Mouse (Mus musculus): Measurements from ENCODE around the gene Dact2. TPM values are rescaled to one million over a fixed set of nuclear protein-coding genes. Genes with fewer than 3 reads are reported as not detected.

Gene Dact2
- polyA plus RNA-seq, 1 experiment from 2014 or later: 3.3 TPM

GRCm38 (mm10) chr17:14202291-14203030, 1.6 kb downstream of the Dact2 start:
- peaks cover 46% of the 10 kb centered on the region for H3K27me3 ChIP-seq (ENCODE audit: control insufficient read depth, insufficient read depth, low read depth, low read length)
- no peak overlapping the region for H3K27ac ChIP-seq (ENCODE audit: low read length)
- no peak for ATAC-seq (ENCODE audit: low read depth)
- WGBS: 2% methylated on average over 18 of the region's 18 CpGs
- H3K4me2 ChIP-seq (ENCODE audit: low read depth, low read length): peak overlapping the region; percentile 64
- H3K4me3 ChIP-seq (ENCODE audit: low read length): peak overlapping the region; percentile 62
- H3K9me3 ChIP-seq (ENCODE audit: control insufficient read depth, low read length): no peaks in the 10 kb centered on the region
- peaks cover 6% of the 10 kb centered on the region for H3K4me1 ChIP-seq (replicated peaks; ENCODE audit: control insufficient read depth, insufficient read depth, low read length)
- no peaks in the 10 kb centered on the region for H3K36me3 ChIP-seq (ENCODE audit: control insufficient read depth, insufficient read depth, low read length)
- peak overlapping the region; percentile 72 for H3K9ac ChIP-seq (ENCODE audit: low read length)

DNA sequence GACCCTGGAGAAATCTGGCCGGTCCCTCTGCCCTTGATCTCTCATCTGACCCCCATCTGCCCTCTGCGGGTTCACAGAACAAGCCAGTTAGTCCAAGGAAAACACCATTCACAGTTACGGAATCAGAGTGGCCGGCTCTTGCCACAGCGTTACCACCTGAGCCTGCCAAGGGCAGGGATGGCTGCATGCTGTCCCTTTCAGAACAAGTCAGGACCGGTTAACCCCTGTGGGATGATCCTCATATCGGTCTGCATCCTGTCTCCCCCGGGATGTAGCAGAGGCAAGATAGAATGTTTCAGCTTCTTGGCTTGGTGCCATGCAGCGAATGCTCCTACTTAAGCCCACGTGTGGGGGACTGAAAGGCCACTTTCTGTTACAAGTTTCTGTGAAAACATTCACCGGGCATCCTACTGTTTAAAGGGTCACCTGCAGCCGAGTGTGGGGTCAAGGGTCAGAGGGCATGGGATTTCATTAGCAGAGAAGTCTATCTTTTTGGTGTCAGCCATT, 2.8 kb downstream of the Dact2 start:
- Histone ChIP-seq H3K4me2 (ENCODE audit: low read depth, low read length) (peak overlapping the region; percentile 64), H3K4me1 (replicated peaks; ENCODE audit: control insufficient read depth, insufficient read depth, low read length) (peaks cover 6% of the 10 kb centered on the region)
- WGBS: 7% methylated on average over 12 of the region's 12 CpGs

DNA sequence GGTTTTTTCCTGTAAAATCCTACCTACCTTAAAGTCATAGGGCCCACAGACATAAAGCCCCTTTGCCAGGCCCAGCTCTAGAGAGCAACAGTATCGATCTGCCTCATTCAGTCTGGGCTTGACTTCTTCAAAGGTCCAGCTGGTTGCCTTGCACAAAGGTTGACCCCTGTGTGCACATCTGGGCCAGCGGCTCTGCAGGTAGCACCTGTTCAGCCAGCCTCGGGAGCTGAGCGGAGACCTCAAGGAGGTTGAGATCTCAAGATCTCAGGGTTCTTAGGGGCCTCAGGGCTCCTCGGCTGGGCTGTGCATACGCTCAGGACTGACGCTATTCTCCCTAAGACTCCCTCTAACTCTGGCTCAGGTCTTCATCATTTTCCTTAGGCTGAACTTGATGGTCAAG, 3.9 kb downstream of the Dact2 start:
- Histone ChIP-seq H3K27me3 (ENCODE audit: control insufficient read depth, insufficient read depth, low read depth, low read length) (peaks cover 37% of the 10 kb centered on the region), H3K27ac (ENCODE audit: low read length) (no peak overlapping the region), H3K4me1 (replicated peaks; ENCODE audit: control insufficient read depth, insufficient read depth, low read length) (peaks cover 6% of the 10 kb centered on the region), H3K4me2 (ENCODE audit: low read depth, low read length) (no peak overlapping the region), H3K9me3 (ENCODE audit: control insufficient read depth, low read length) (no peaks in the 10 kb centered on the region), H3K36me3 (ENCODE audit: control insufficient read depth, insufficient read depth, low read length) (0 out of 2 replicates have a peak, but pooled peaks cover 3% of the 10 kb centered on the region), H3K9ac (ENCODE audit: low read length) (no peak overlapping the region), H3K4me3 (ENCODE audit: low read length) (no peak overlapping the region)
- 53% methylated on average over 7 of the region's 7 CpGs for WGBS
- no peak for ATAC-seq (ENCODE audit: low read depth)

More for the DNA sequence above, 2.8 kb downstream of the Dact2 start:
- no peak overlapping the region for H3K9ac ChIP-seq (ENCODE audit: low read length)
- H3K9me3 ChIP-seq (ENCODE audit: control insufficient read depth, low read length): no peaks in the 10 kb centered on the region
- peak overlapping the region; percentile 14 for H3K27ac ChIP-seq (ENCODE audit: low read length)
- no peak for ATAC-seq (ENCODE audit: low read depth)
- no peak overlapping the region for H3K4me3 ChIP-seq (ENCODE audit: low read length)
- peaks cover 41% of the 10 kb centered on the region for H3K27me3 ChIP-seq (ENCODE audit: control insufficient read depth, insufficient read depth, low read depth, low read length)
- H3K36me3 ChIP-seq (ENCODE audit: control insufficient read depth, insufficient read depth, low read length): 0 out of 2 replicates have a peak, but pooled peaks cover 3% of the 10 kb centered on the region

DNA sequence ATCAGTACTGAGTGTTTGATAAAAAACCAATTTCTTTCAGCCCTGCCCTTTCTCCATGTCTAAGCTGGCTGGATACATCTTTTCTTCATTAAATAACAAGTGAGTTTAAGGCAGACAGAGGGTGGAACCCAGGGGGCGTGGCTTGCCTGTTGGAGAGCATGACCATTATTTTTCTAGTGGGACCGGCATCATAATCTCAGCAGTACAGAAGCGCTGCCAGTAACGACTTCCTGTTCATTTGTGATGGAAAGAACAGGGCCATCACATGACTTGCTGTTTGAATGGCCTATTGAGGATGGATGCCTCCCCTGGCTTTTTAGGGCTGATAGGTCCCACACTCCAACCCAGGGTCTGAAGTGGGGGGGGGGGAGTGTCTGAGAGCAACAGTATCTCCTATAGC, 4.5 kb downstream of the Dact2 start:
- Histone ChIP-seq H3K4me2 (ENCODE audit: low read depth, low read length) (no peak overlapping the region), H3K27ac (ENCODE audit: low read length) (no peak overlapping the region), H3K4me1 (replicated peaks; ENCODE audit: control insufficient read depth, insufficient read depth, low read length) (peaks cover 6% of the 10 kb centered on the region), H3K36me3 (ENCODE audit: control insufficient read depth, insufficient read depth, low read length) (0 out of 2 replicates have a peak, but pooled peaks cover 3% of the 10 kb centered on the region), H3K9me3 (ENCODE audit: control insufficient read depth, low read length) (no peaks in the 10 kb centered on the region), H3K4me3 (ENCODE audit: low read length) (no peak overlapping the region), H3K9ac (ENCODE audit: low read length) (no peak overlapping the region), H3K27me3 (ENCODE audit: control insufficient read depth, insufficient read depth, low read depth, low read length) (peaks cover 31% of the 10 kb centered on the region)
- ATAC-seq (ENCODE audit: low read depth): no peak
- WGBS: 23% methylated on average over 4 of the region's 4 CpGs

GRCm38 (mm10) chr17:14192924-14193323, 11.2 kb downstream of the Dact2 start:
- H3K27me3 ChIP-seq (ENCODE audit: control insufficient read depth, insufficient read depth, low read depth, low read length): no peaks in the 10 kb centered on the region
- no peak for ATAC-seq (ENCODE audit: low read depth)
- H3K9ac ChIP-seq (ENCODE audit: low read length): no peak overlapping the region
- H3K4me2 ChIP-seq (ENCODE audit: low read depth, low read length): no peak overlapping the region
- H3K27ac ChIP-seq (ENCODE audit: low read length): no peak overlapping the region
- no peaks in the 10 kb centered on the region for H3K4me1 ChIP-seq (replicated peaks; ENCODE audit: control insufficient read depth, insufficient read depth, low read length)
- WGBS: 53% methylated on average over 9 of the region's 9 CpGs
- H3K36me3 ChIP-seq (ENCODE audit: control insufficient read depth, insufficient read depth, low read length): 0 out of 2 replicates have a peak, but pooled peaks cover 3% of the 10 kb centered on the region
- H3K9me3 ChIP-seq (ENCODE audit: control insufficient read depth, low read length): no peaks in the 10 kb centered on the region
- H3K4me3 ChIP-seq (ENCODE audit: low read length): no peak overlapping the region

DNA sequence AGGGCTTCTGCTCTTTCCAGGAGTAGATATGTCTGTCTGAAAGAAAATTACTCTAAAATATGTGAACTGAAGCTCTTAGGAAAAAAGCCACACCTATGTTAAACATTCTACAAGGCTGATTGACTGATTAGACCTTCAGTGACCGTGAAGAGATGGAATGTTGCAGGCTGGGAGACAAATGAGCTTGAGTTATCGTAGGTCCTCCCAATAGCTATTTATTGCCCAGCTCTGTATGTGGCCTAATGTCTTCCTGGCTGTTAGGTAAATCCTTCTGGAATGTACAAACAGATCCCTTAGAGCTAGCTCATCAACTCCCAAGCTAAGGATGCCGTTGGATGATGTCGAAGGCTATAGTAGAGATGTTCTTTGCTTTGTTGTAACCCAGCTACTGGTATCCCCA, 11.7 kb downstream of the Dact2 start:
- no peak overlapping the region for H3K9ac ChIP-seq (ENCODE audit: low read length)
- H3K27ac ChIP-seq (ENCODE audit: low read length): no peak overlapping the region
- ATAC-seq (ENCODE audit: low read depth): no peak
- WGBS: 55% methylated on average over 4 of the region's 4 CpGs
- no peaks in the 10 kb centered on the region for H3K9me3 ChIP-seq (ENCODE audit: control insufficient read depth, low read length)
- H3K4me2 ChIP-seq (ENCODE audit: low read depth, low read length): no peak overlapping the region
- H3K4me1 ChIP-seq (replicated peaks; ENCODE audit: control insufficient read depth, insufficient read depth, low read length): no peaks in the 10 kb centered on the region
- no peaks in the 10 kb centered on the region for H3K27me3 ChIP-seq (ENCODE audit: control insufficient read depth, insufficient read depth, low read depth, low read length)
- no peak overlapping the region for H3K4me3 ChIP-seq (ENCODE audit: low read length)
- H3K36me3 ChIP-seq (ENCODE audit: control insufficient read depth, insufficient read depth, low read length): 0 out of 2 replicates have a peak, but pooled peaks cover 3% of the 10 kb centered on the region

DNA sequence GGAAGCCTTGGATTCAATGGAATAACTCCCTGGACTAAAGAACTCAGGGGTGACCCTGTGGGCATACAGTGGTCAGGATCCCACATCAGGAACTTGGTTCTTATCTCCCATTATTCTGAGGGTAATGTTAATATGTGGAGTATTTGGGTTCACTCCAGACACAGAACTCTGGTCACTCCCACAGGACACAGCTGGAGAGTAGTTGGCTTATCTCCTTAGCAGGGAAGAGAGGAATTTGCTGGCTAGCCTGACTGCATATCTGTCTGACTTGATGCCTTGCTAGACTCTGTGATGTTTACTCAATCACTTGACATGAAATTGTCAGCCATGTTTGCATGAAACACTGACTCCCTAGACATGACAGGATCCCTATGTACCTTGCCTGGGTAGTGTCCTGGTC, 15.6 kb downstream of the Dact2 start:
- Histone ChIP-seq H3K4me3 (ENCODE audit: low read length) (no peak overlapping the region), H3K27ac (ENCODE audit: low read length) (no peak overlapping the region), H3K27me3 (ENCODE audit: control insufficient read depth, insufficient read depth, low read depth, low read length) (no peaks in the 10 kb centered on the region), H3K9me3 (ENCODE audit: control insufficient read depth, low read length) (no peaks in the 10 kb centered on the region), H3K9ac (ENCODE audit: low read length) (no peak overlapping the region), H3K4me2 (ENCODE audit: low read depth, low read length) (no peak overlapping the region), H3K4me1 (replicated peaks; ENCODE audit: control insufficient read depth, insufficient read depth, low read length) (0 out of 2 replicates have a peak, but pooled peaks cover 3% of the 10 kb centered on the region), H3K36me3 (ENCODE audit: control insufficient read depth, insufficient read depth, low read length) (no peaks in the 10 kb centered on the region)
- ATAC-seq (ENCODE audit: low read depth): peak; percentile 48; the same call in 1 of the 2 replicates

GRCm38 (mm10) chr17:14187096-14187495, 17.0 kb downstream of the Dact2 start:
- peaks cover 9% of the 10 kb centered on the region; the same call in 1 of the 2 replicates for H3K4me1 ChIP-seq (replicated peaks; ENCODE audit: control insufficient read depth, insufficient read depth, low read length)
- no peak overlapping the region for H3K9ac ChIP-seq (ENCODE audit: low read length)
- no peaks in the 10 kb centered on the region for H3K27me3 ChIP-seq (ENCODE audit: control insufficient read depth, insufficient read depth, low read depth, low read length)
- H3K9me3 ChIP-seq (ENCODE audit: control insufficient read depth, low read length): no peaks in the 10 kb centered on the region
- H3K36me3 ChIP-seq (ENCODE audit: control insufficient read depth, insufficient read depth, low read length): no peaks in the 10 kb centered on the region
- no peak overlapping the region for H3K4me2 ChIP-seq (ENCODE audit: low read depth, low read length)
- ATAC-seq (ENCODE audit: low read depth): no peak
- no peak overlapping the region for H3K27ac ChIP-seq (ENCODE audit: low read length)
- no peak overlapping the region for H3K4me3 ChIP-seq (ENCODE audit: low read length)

DNA sequence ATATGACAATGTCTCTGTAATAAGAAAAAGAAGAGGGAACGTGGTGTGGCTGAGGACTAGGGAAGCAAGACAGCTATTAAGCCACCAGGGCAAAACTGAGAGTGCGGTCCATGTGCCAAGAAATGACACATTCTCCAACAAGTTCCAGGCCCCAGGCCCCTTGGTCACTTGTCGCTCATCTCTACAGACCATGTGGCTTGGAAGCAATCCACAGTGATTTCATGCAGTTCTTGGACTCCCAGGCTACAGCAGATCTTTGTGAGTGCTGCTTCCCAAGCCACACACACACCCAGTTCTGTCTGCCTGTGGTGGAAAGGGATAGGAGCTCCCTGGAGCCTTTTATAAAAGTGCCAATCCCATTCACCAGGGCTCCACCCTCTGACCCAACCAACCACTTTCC, 17.9 kb downstream of the Dact2 start:
- H3K9me3 ChIP-seq (ENCODE audit: control insufficient read depth, low read length): no peaks in the 10 kb centered on the region
- H3K9ac ChIP-seq (ENCODE audit: low read length): no peak overlapping the region
- no peaks in the 10 kb centered on the region for H3K36me3 ChIP-seq (ENCODE audit: control insufficient read depth, insufficient read depth, low read length)
- ATAC-seq (ENCODE audit: low read depth): no peak
- peaks cover 9% of the 10 kb centered on the region; the same call in 1 of the 2 replicates for H3K4me1 ChIP-seq (replicated peaks; ENCODE audit: control insufficient read depth, insufficient read depth, low read length)
- no peak overlapping the region for H3K4me2 ChIP-seq (ENCODE audit: low read depth, low read length)
- no peaks in the 10 kb centered on the region for H3K27me3 ChIP-seq (ENCODE audit: control insufficient read depth, insufficient read depth, low read depth, low read length)
- H3K4me3 ChIP-seq (ENCODE audit: low read length): no peak overlapping the region
- H3K27ac ChIP-seq (ENCODE audit: low read length): no peak overlapping the region
- WGBS: 75% methylated on average over 3 of the region's 3 CpGs

Measured in lung, embryonic 16.5 days (tissue).